Mouse (Mus musculus): Measurements from ENCODE around the gene Commd3. TPM values are rescaled to one million over a fixed set of nuclear protein-coding genes. Genes with fewer than 3 reads are reported as not detected.

Gene Commd3
- polyA plus RNA-seq, 1 experiment from 2014 or later = 198 TPM

- Histone ChIP-seq H3K9me3 (ENCODE audit: control insufficient read depth, low read length) (no peaks in the 10 kb centered on the region), H3K27ac (no peak overlapping the region), H3K27me3 (ENCODE audit: control insufficient read depth, insufficient read depth, low read length) (peaks cover 88% of the 10 kb centered on the region), H3K4me3 (replicated peaks; ENCODE audit: low read length) (0 out of 2 replicates have a peak overlapping the region, but pooled peaks have one; percentile 36), H3K36me3 (replicated peaks; ENCODE audit: control insufficient read depth, insufficient read depth) (no peaks in the 10 kb centered on the region), H3K4me2 (replicated peaks) (0 out of 2 replicates have a peak overlapping the region, but pooled peaks have one; percentile 60), H3K4me1 (replicated peaks; ENCODE audit: control insufficient read depth, insufficient read depth, low read length) (peaks cover 21% of the 10 kb centered on the region; the same call in 1 of the 2 replicates), H3K9ac (no peak overlapping the region)
- ATAC-seq (ENCODE audit: low FRiP score) (no peak), DNase-seq (ENCODE audit: low spot score) (no peak)
- WGBS = 2% methylated on average over 9 of the region's 9 CpGs
Measured at GRCm38 (mm10) chr2:18690756-18691155, 18.6 kb downstream of the Commd3 start.

- H3K27me3 ChIP-seq (ENCODE audit: control insufficient read depth, insufficient read depth, low read length) = peaks cover 88% of the 10 kb centered on the region
- H3K9ac ChIP-seq = no peak overlapping the region
- no peaks in the 10 kb centered on the region for H3K36me3 ChIP-seq (replicated peaks; ENCODE audit: control insufficient read depth, insufficient read depth)
- H3K4me2 ChIP-seq (replicated peaks) = no peak overlapping the region
- peaks cover 21% of the 10 kb centered on the region; the same call in 1 of the 2 replicates for H3K4me1 ChIP-seq (replicated peaks; ENCODE audit: control insufficient read depth, insufficient read depth, low read length)
- ATAC-seq (ENCODE audit: low FRiP score) = no peak
- H3K27ac ChIP-seq = no peak overlapping the region
- no peaks in the 10 kb centered on the region for H3K9me3 ChIP-seq (ENCODE audit: control insufficient read depth, low read length)
- no peak overlapping the region for H3K4me3 ChIP-seq (replicated peaks; ENCODE audit: low read length)
- no peak for DNase-seq (ENCODE audit: low spot score)
Measured at GRCm38 (mm10) chr2:18692031-18692430, 19.8 kb downstream of the Commd3 start.

GRCm38 (mm10) chr2:18692548-18692947, 20.4 kb downstream of the Commd3 start:
- no peak overlapping the region for H3K4me3 ChIP-seq (replicated peaks; ENCODE audit: low read length)
- H3K9me3 ChIP-seq (ENCODE audit: control insufficient read depth, low read length) = no peaks in the 10 kb centered on the region
- ATAC-seq (ENCODE audit: low FRiP score) (no peak), DNase-seq (ENCODE audit: low spot score) (no peak)
- no peak overlapping the region for H3K4me2 ChIP-seq (replicated peaks)
- no peaks in the 10 kb centered on the region for H3K36me3 ChIP-seq (replicated peaks; ENCODE audit: control insufficient read depth, insufficient read depth)
- H3K4me1 ChIP-seq (replicated peaks; ENCODE audit: control insufficient read depth, insufficient read depth, low read length) = peaks cover 21% of the 10 kb centered on the region; the same call in 1 of the 2 replicates
- H3K27ac ChIP-seq = no peak overlapping the region
- WGBS = 0% methylated on average over 1 of the region's 1 CpGs
- no peak overlapping the region for H3K9ac ChIP-seq
- H3K27me3 ChIP-seq (ENCODE audit: control insufficient read depth, insufficient read depth, low read length) = peaks cover 87% of the 10 kb centered on the region

GRCm38 (mm10) chr2:18693491-18693870, 21.3 kb downstream of the Commd3 start:
- H3K4me3 ChIP-seq (replicated peaks; ENCODE audit: low read length) = peak overlapping the region; percentile 41
- H3K36me3 ChIP-seq (replicated peaks; ENCODE audit: control insufficient read depth, insufficient read depth) = no peaks in the 10 kb centered on the region
- no peak for ATAC-seq (ENCODE audit: low FRiP score)
- H3K27me3 ChIP-seq (ENCODE audit: control insufficient read depth, insufficient read depth, low read length) = peaks cover 83% of the 10 kb centered on the region
- H3K27ac ChIP-seq = no peak overlapping the region
- H3K4me1 ChIP-seq (replicated peaks; ENCODE audit: control insufficient read depth, insufficient read depth, low read length) = peaks cover 21% of the 10 kb centered on the region; the same call in 1 of the 2 replicates
- no peaks in the 10 kb centered on the region for H3K9me3 ChIP-seq (ENCODE audit: control insufficient read depth, low read length)
- WGBS = 1% methylated on average over 5 of the region's 5 CpGs
- no peak overlapping the region for H3K9ac ChIP-seq
- DNase-seq (ENCODE audit: low spot score) = no peak
- peak overlapping the region; percentile 89 for H3K4me2 ChIP-seq (replicated peaks)

GRCm38 (mm10) chr2:18693871-18694610, 21.9 kb downstream of the Commd3 start, which contains the start of gene Spag6:
Spag6 (plus strand) TSS chr2:18694032.
- Histone ChIP-seq H3K36me3 (replicated peaks; ENCODE audit: control insufficient read depth, insufficient read depth) (no peaks in the 10 kb centered on the region), H3K27me3 (ENCODE audit: control insufficient read depth, insufficient read depth, low read length) (peaks cover 83% of the 10 kb centered on the region), H3K27ac (no peak within 1 kb of the TSS), H3K9me3 (ENCODE audit: control insufficient read depth, low read length) (no peaks in the 10 kb centered on the region), H3K4me3 (replicated peaks; ENCODE audit: low read length) (peak within 1 kb of the TSS; percentile 41), H3K4me1 (replicated peaks; ENCODE audit: control insufficient read depth, insufficient read depth, low read length) (peaks cover 21% of the 10 kb centered on the region; the same call in 1 of the 2 replicates), H3K4me2 (replicated peaks) (peak within 1 kb of the TSS; percentile 89), H3K9ac (peak within 1 kb of the TSS; percentile 47)
- WGBS = under 1% methylated on average over 60 of the region's 61 CpGs
- peak; percentile 71 for ATAC-seq (ENCODE audit: low FRiP score)
- DNase-seq (ENCODE audit: low spot score) = no peak

- under 1% methylated on average over 20 of the region's 20 CpGs for WGBS
- DNase-seq (ENCODE audit: low spot score) = no peak
- H3K4me1 ChIP-seq (replicated peaks; ENCODE audit: control insufficient read depth, insufficient read depth, low read length) = peaks cover 16% of the 10 kb centered on the region; the same call in 1 of the 2 replicates
- H3K36me3 ChIP-seq (replicated peaks; ENCODE audit: control insufficient read depth, insufficient read depth) = no peaks in the 10 kb centered on the region
- peaks cover 83% of the 10 kb centered on the region for H3K27me3 ChIP-seq (ENCODE audit: control insufficient read depth, insufficient read depth, low read length)
- H3K27ac ChIP-seq = no peak overlapping the region
- no peaks in the 10 kb centered on the region for H3K9me3 ChIP-seq (ENCODE audit: control insufficient read depth, low read length)
- ATAC-seq (ENCODE audit: low FRiP score) = peak; percentile 10; the same call in 1 of the 2 replicates
- peak overlapping the region; percentile 47 for H3K9ac ChIP-seq
- peak overlapping the region; percentile 89 for H3K4me2 ChIP-seq (replicated peaks)
- peak overlapping the region; percentile 41 for H3K4me3 ChIP-seq (replicated peaks; ENCODE audit: low read length)
Measured at GRCm38 (mm10) chr2:18694611-18694950, 22.4 kb downstream of the Commd3 start.

GRCm38 (mm10) chr2:18695163-18695562, 23.0 kb downstream of the Commd3 start:
- H3K4me1 ChIP-seq (replicated peaks; ENCODE audit: control insufficient read depth, insufficient read depth, low read length) = peaks cover 13% of the 10 kb centered on the region; the same call in 1 of the 2 replicates
- 3% methylated on average over 8 of the region's 8 CpGs for WGBS
- H3K27me3 ChIP-seq (ENCODE audit: control insufficient read depth, insufficient read depth, low read length) = peaks cover 86% of the 10 kb centered on the region
- ATAC-seq (ENCODE audit: low FRiP score) = no peak
- no peak overlapping the region for H3K9ac ChIP-seq
- H3K4me3 ChIP-seq (replicated peaks; ENCODE audit: low read length) = no peak overlapping the region
- H3K27ac ChIP-seq = no peak overlapping the region
- no peaks in the 10 kb centered on the region for H3K36me3 ChIP-seq (replicated peaks; ENCODE audit: control insufficient read depth, insufficient read depth)
- H3K4me2 ChIP-seq (replicated peaks) = peak overlapping the region; percentile 89; the same call in 1 of the 2 replicates
- DNase-seq (ENCODE audit: low spot score) = no peak
- H3K9me3 ChIP-seq (ENCODE audit: control insufficient read depth, low read length) = no peaks in the 10 kb centered on the region

GRCm38 (mm10) chr2:18695629-18696150, 23.5 kb downstream of the Commd3 start:
- H3K27ac ChIP-seq = no peak overlapping the region
- H3K4me2 ChIP-seq (replicated peaks) = no peak overlapping the region
- WGBS = 4% methylated on average over 7 of the region's 7 CpGs
- H3K9me3 ChIP-seq (ENCODE audit: control insufficient read depth, low read length) = no peaks in the 10 kb centered on the region
- peaks cover 11% of the 10 kb centered on the region; the same call in 1 of the 2 replicates for H3K4me1 ChIP-seq (replicated peaks; ENCODE audit: control insufficient read depth, insufficient read depth, low read length)
- peaks cover 89% of the 10 kb centered on the region for H3K27me3 ChIP-seq (ENCODE audit: control insufficient read depth, insufficient read depth, low read length)
- ATAC-seq (ENCODE audit: low FRiP score) (no peak), DNase-seq (ENCODE audit: low spot score) (no peak)
- H3K4me3 ChIP-seq (replicated peaks; ENCODE audit: low read length) = no peak overlapping the region
- no peak overlapping the region for H3K9ac ChIP-seq
- no peaks in the 10 kb centered on the region for H3K36me3 ChIP-seq (replicated peaks; ENCODE audit: control insufficient read depth, insufficient read depth)

- Histone ChIP-seq H3K4me3 (replicated peaks; ENCODE audit: low read length) (no peak overlapping the region), H3K9me3 (ENCODE audit: control insufficient read depth, low read length) (no peaks in the 10 kb centered on the region), H3K9ac (no peak overlapping the region), H3K27ac (no peak overlapping the region), H3K27me3 (ENCODE audit: control insufficient read depth, insufficient read depth, low read length) (peaks cover 87% of the 10 kb centered on the region), H3K4me1 (replicated peaks; ENCODE audit: control insufficient read depth, insufficient read depth, low read length) (peaks cover 11% of the 10 kb centered on the region; the same call in 1 of the 2 replicates), H3K4me2 (replicated peaks) (no peak overlapping the region), H3K36me3 (replicated peaks; ENCODE audit: control insufficient read depth, insufficient read depth) (no peaks in the 10 kb centered on the region)
- WGBS = 5% methylated on average over 4 of the region's 4 CpGs
- ATAC-seq (ENCODE audit: low FRiP score) (no peak), DNase-seq (ENCODE audit: low spot score) (peak; percentile 32)
Measured at GRCm38 (mm10) chr2:18697591-18698244, 25.5 kb downstream of the Commd3 start.

Measured in hindbrain, embryonic 14.5 days (tissue).